Mouse (Mus musculus) activated CD4-positive, CD25-positive, alpha-beta regulatory T cell, adult 4 months (primary cell): ENCODE results near the gene Ang. TPM values are rescaled to one million over a fixed set of nuclear protein-coding genes. Genes with fewer than 3 reads are reported as not detected.

Experiments
- ATAC-seq: one replicate; pipeline ENCODE4 v1.8.0; 2017
- polyA plus RNA-seq, 2 experiments: library from polyadenylated mRNA; unstranded; fragments of 100-300 nt; shearing (Covaris generic); gene quantifications; one replicate each; pipeline ENCODE4 v1.2.1; 2017

Ang gene
- polyA plus RNA-seq, 2 experiments from 2014 or later = 3.7 to 6.6 TPM

GRCm38 (mm10) chr14:51129624-51129975 lies 38.6 kb downstream of the Ang start:
- no peak for ATAC-seq

- no peak for ATAC-seq
Observed at GRCm38 (mm10) chr14:51130315-51130940, 39.5 kb downstream of the Ang start.

GRCm38 (mm10) chr14:51131086-51131815 lies 40.3 kb downstream of the Ang start:
- no peak for ATAC-seq

GRCm38 (mm10) chr14:51132372-51132771 lies 41.4 kb downstream of the Ang start:
- no peak for ATAC-seq

GRCm38 (mm10) chr14:51140342-51140741 lies 49.4 kb downstream of the Ang start:
- no peak for ATAC-seq

GRCm38 (mm10) chr14:51142119-51142518 lies 51.2 kb downstream of the Ang start:
- ATAC-seq = no peak

GRCm38 (mm10) chr14:51142568-51142967 lies 51.6 kb downstream of the Ang start:
- ATAC-seq = no peak

GRCm38 (mm10) chr14:51143287-51143686 lies 52.3 kb downstream of the Ang start:
- no peak for ATAC-seq

- no peak for ATAC-seq
Observed at GRCm38 (mm10) chr14:51143937-51144336, 53.0 kb downstream of the Ang start.

- ATAC-seq = no peak
Observed at GRCm38 (mm10) chr14:51144451-51144850, 53.5 kb downstream of the Ang start.

GRCm38 (mm10) chr14:51145521-51145920 lies 54.6 kb downstream of the Ang start:
- no peak for ATAC-seq

GRCm38 (mm10) chr14:51146685-51147084 lies 55.7 kb downstream of the Ang start, which contains the start of gene Rnase1:
Gene Rnase1 (minus strand): TSS chr14:51146785.
- no peak for ATAC-seq

GRCm38 (mm10) chr14:51148006-51148405 lies 57.1 kb downstream of the Ang start:
- ATAC-seq = no peak

GRCm38 (mm10) chr14:51149164-51149563 lies 58.2 kb downstream of the Ang start:
- ATAC-seq = no peak

GRCm38 (mm10) chr14:51150206-51150831 lies 59.4 kb downstream of the Ang start:
- ATAC-seq = no peak

Other genes with a start within 250 kb of the Ang start
- gene Tep1, start 220.6 kb upstream of the Ang start, polyA plus RNA-seq = 10 to 100 TPM; 20.7 to 22.0 TPM
- gene Klhl33, start 193.6 kb upstream of the Ang start, polyA plus RNA-seq = under 1 TPM in 1 of 2 experiments, not detected in 1; 0.21 TPM
- 100 to 1,000 TPM in 1 of 2 experiments, 10 to 100 TPM in 1; 73.9 to 108 TPM for gene Osgep, start 166.3 kb upstream of the Ang start, polyA plus RNA-seq
- 100 to 1,000 TPM in 1 of 2 experiments, 10 to 100 TPM in 1; 72.8 to 108 TPM for gene Apex1, start 166.2 kb upstream of the Ang start, polyA plus RNA-seq
- 1 to 10 TPM; 3.6 to 4.1 TPM for gene Pip4p1, start 160.3 kb upstream of the Ang start, polyA plus RNA-seq
- gene Pnp, start 160.1 kb upstream of the Ang start, polyA plus RNA-seq = 10 to 100 TPM; 61.0 to 76.3 TPM
- 1 to 10 TPM in 1 of 2 experiments, not detected in 1; 9.9 TPM for gene Gm49342, start 146.6 kb upstream of the Ang start, polyA plus RNA-seq
- under 1 TPM; 0.60 to 0.85 TPM for gene Pnp2, start 135.2 kb upstream of the Ang start, polyA plus RNA-seq
- not detected for gene Rnase10, start 83.4 kb upstream of the Ang start, polyA plus RNA-seq
- gene Rnase9, start 49.3 kb upstream of the Ang start, polyA plus RNA-seq = not detected
- not detected for gene Rnase11, start 41.0 kb upstream of the Ang start, polyA plus RNA-seq
- not detected for gene Rnase12, start 33.5 kb upstream of the Ang start, polyA plus RNA-seq
- not detected for gene Olfr750, start 16.7 kb upstream of the Ang start, polyA plus RNA-seq
- 10 to 100 TPM; 11.7 to 15.5 TPM for gene Rnase4, start 73 bp upstream of the Ang start, polyA plus RNA-seq
- not detected for gene Eddm3b, start 23.3 kb downstream of the Ang start, polyA plus RNA-seq
- 1 to 10 TPM; 1.9 to 6.0 TPM for gene Rnase6, start 32.8 kb downstream of the Ang start, polyA plus RNA-seq
- gene Rnase1, start 55.6 kb downstream of the Ang start, polyA plus RNA-seq = not detected
- gene Rnase2b, start 71.1 kb downstream of the Ang start, polyA plus RNA-seq = not detected
- gene Ang2, start 108.0 kb downstream of the Ang start, polyA plus RNA-seq = not detected
- not detected for gene Ear14, start 112.2 kb downstream of the Ang start, polyA plus RNA-seq
- gene Rnase2a, start 165.0 kb downstream of the Ang start, polyA plus RNA-seq = not detected